ENCODE assay signal across 27 mouse cellular contexts in the genomic region with DNA sequence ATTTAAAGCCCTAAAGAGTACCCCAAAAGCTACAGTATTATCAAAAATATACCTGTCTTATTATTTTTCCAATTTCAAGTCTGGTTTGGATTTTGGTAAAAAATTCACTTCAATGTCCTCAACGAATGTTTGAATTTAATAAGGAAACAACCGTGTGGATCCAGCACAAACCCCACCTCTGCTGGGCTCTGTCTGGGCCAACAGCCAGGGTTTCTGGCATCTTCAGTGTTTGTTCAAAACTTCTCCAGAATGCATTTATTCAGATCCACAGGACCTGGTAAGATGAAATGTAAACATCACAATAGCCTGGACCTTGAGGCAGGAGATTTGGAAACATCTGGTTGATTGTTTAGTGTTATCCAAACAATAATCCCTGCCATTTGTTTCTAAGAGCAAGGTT.
"Had no signal": no experiment of that assay in that cellular context is flagged by ENCODE, and none has a peak within 500 bp of the region (broad histone marks: within the 10 kb centered on the region; RNA-seq: fewer than 3 reads in every experiment).

No protein-coding gene starts in this region.

- H3K4me3 ChIP-seq: gastrocnemius, adult 2 months; heart, adult 2 months; hindbrain, embryonic 10.5 days; hindbrain, embryonic 12.5 days; intestine, embryonic 15.5 days; layer of hippocampus, adult 2 months; left cerebral cortex, adult 2 months; limb, embryonic 10.5 days; limb, embryonic 12.5 days; liver, embryonic 13.5 days; liver, embryonic 15.5 days had no signal

- ATAC-seq: hindbrain, embryonic 16.5 days; inflammation-experienced regulatory T-cells, adult 6 months; intestine, embryonic 15.5 days; intestine, postnatal 0 days; liver, postnatal 0 days had no signal

- H3K27ac ChIP-seq: gastrocnemius, adult 2 months; heart, adult 2 months; hindbrain, embryonic 10.5 days; hindbrain, embryonic 12.5 days; hindbrain, embryonic 14.5 days; intestine, embryonic 15.5 days; layer of hippocampus, adult 2 months; left cerebral cortex, adult 2 months; limb, embryonic 10.5 days; limb, embryonic 12.5 days; liver, embryonic 13.5 days; liver, embryonic 15.5 days had no signal

- H3K9ac ChIP-seq: hindbrain, embryonic 12.5 days; hindbrain, embryonic 14.5 days; intestine, embryonic 15.5 days; limb, embryonic 12.5 days; liver, embryonic 13.5 days; liver, embryonic 15.5 days; liver, postnatal 0 days had no signal

- H3K27me3 ChIP-seq: hindbrain, embryonic 12.5 days; intestine, embryonic 15.5 days; limb, embryonic 12.5 days; liver, embryonic 13.5 days; liver, embryonic 15.5 days had no signal

- H3K9me3 ChIP-seq: hindbrain, embryonic 10.5 days; hindbrain, embryonic 12.5 days; intestine, embryonic 15.5 days; limb, embryonic 10.5 days; limb, embryonic 12.5 days; liver, embryonic 13.5 days; liver, embryonic 15.5 days had no signal

- H3K4me1 ChIP-seq: hindbrain, embryonic 10.5 days; hindbrain, embryonic 12.5 days; intestine, embryonic 15.5 days; limb, embryonic 12.5 days; liver, embryonic 13.5 days; liver, embryonic 15.5 days had no signal

- H3K4me2 ChIP-seq: heart, embryonic 11.5 days; hindbrain, embryonic 12.5 days; hindbrain, embryonic 14.5 days; intestine, embryonic 15.5 days; limb, embryonic 12.5 days; liver, embryonic 11.5 days; liver, embryonic 13.5 days; liver, embryonic 15.5 days had no signal

- H3K36me3 ChIP-seq: hindbrain, embryonic 10.5 days; hindbrain, embryonic 12.5 days; intestine, embryonic 15.5 days; limb, embryonic 10.5 days; limb, embryonic 12.5 days; liver, embryonic 13.5 days; liver, embryonic 15.5 days had no signal

- DNase-seq: gastrocnemius, adult 2 months; gastrocnemius, postnatal 10 days; gastrocnemius, postnatal 25 days; heart, adult 2 months; heart, postnatal 10 days; heart, postnatal 4 days; kidney, adult 18-20 months; kidney, postnatal 10 days; kidney, postnatal 25 days; kidney, postnatal 4 days; liver; liver, embryonic 13.5 days; liver, postnatal 0 days had no signal
